In genomic region chr2:70835641-70836305, GRCm38 (mm10) we compare ENCODE assay signal across 22 mouse cellular contexts. TPM values are rescaled to one million over a fixed set of nuclear protein-coding genes. Genes with fewer than 3 reads are reported as not detected.
A peak's percentile ranks its signal among the peaks of the same experiment; 100 is the strongest.
DNase-seq lines count a peak whose midpoint lies in the region; ATAC-seq and TF ChIP-seq lines count a peak whose summit lies in the region.
"Had no signal": no experiment of that assay in that cellular context is flagged by ENCODE, and none has a peak within 500 bp of the region (broad histone marks: within the 10 kb centered on the region; RNA-seq: fewer than 3 reads in every experiment).

No protein-coding gene starts in this region.

- H3K4me1 ChIP-seq in heart, embryonic 16.5 days (ENCODE audit: control insufficient read depth, insufficient read depth, low read length), result peaks cover 6% of the 10 kb centered on the region
- peaks cover 22 to 40% of the 10 kb centered on the region in 2 experiments for H3K4me1 ChIP-seq in liver, embryonic 14.5 days (replicated peaks; ENCODE audit: control insufficient read depth in 2 of 2, insufficient read depth in 2 of 2, low read length in 1 of 2)
- H3K4me1 ChIP-seq in liver, embryonic 12.5 days, result peaks cover 73% of the 10 kb centered on the region
- peaks cover 26% of the 10 kb centered on the region for H3K4me1 ChIP-seq in liver, postnatal 0 days (ENCODE audit: insufficient read depth)
- H3K4me1 ChIP-seq: embryonic facial prominence, embryonic 12.5 days; hindbrain, embryonic 12.5 days had no signal

- no peaks in the 10 kb centered on the region for H3K27me3 ChIP-seq in heart, embryonic 16.5 days (ENCODE audit: control insufficient read depth, insufficient read depth, low read length)
- no peaks in the 10 kb centered on the region for H3K27me3 ChIP-seq in liver, embryonic 14.5 days (ENCODE audit: control insufficient read depth, insufficient read depth, low read length)
- H3K27me3 ChIP-seq in liver, embryonic 12.5 days (replicated peaks), result no peaks in the 10 kb centered on the region
- H3K27me3 ChIP-seq in liver, postnatal 0 days (ENCODE audit: insufficient read depth, low read length), result no peaks in the 10 kb centered on the region
- H3K27me3 ChIP-seq: embryonic facial prominence, embryonic 12.5 days; heart, embryonic 15.5 days; hindbrain, embryonic 12.5 days; limb, embryonic 15.5 days; Patski had no signal

- H3K27ac ChIP-seq in heart, embryonic 16.5 days (ENCODE audit: low read length), result no peak overlapping the region
- no peak overlapping the region for H3K27ac ChIP-seq in liver, embryonic 14.5 days
- no peak overlapping the region for H3K27ac ChIP-seq in liver, embryonic 12.5 days
- H3K27ac ChIP-seq in liver, postnatal 0 days (ENCODE audit: low read depth), result no peak overlapping the region
- H3K27ac ChIP-seq: embryonic facial prominence, embryonic 12.5 days; heart, embryonic 15.5 days; hindbrain, embryonic 12.5 days; limb, embryonic 15.5 days had no signal

- 57% methylated on average over 9 of the region's 9 CpGs for WGBS in heart, embryonic 16.5 days
- 44% methylated on average over 9 of the region's 9 CpGs for WGBS in liver, embryonic 14.5 days (ENCODE audit: insufficient replicate concordance)
- WGBS in liver, embryonic 12.5 days (ENCODE audit: insufficient replicate concordance), result 60% methylated on average over 9 of the region's 9 CpGs
- whole genome bisulfite sequencing in liver, postnatal 0 days (ENCODE audit: insufficient replicate concordance), result 39% methylated on average over 9 of the region's 9 CpGs

- no peak overlapping the region for H3K4me3 ChIP-seq in heart, embryonic 16.5 days (ENCODE audit: low read length)
- no peak overlapping the region for H3K4me3 ChIP-seq in liver, embryonic 14.5 days (ENCODE audit: insufficient read depth in 1 of 2, low read depth in 2 of 2, low read length in 2 of 2)
- no peak overlapping the region for H3K4me3 ChIP-seq in liver, embryonic 12.5 days
- no peak overlapping the region for H3K4me3 ChIP-seq in liver, postnatal 0 days (ENCODE audit: low read depth, low read length)
- H3K4me3 ChIP-seq: embryonic facial prominence, embryonic 12.5 days; heart, embryonic 15.5 days; hindbrain, embryonic 12.5 days; limb, embryonic 15.5 days had no signal

- intact Hi-C loops in heart, postnatal 36 days (cut with DNase I), result no loop called here
- intact Hi-C loops in left cerebral cortex, postnatal 36 days (cut with DNase I), result no loop called here

- no peak for DNase-seq in heart, postnatal 36 days
- DNase-seq in liver, embryonic 14.5 days (ENCODE audit: low read depth in 3 of 3, low spot score in 3 of 3), result no peak
- peak; percentile 58 for DNase-seq in CD4-positive, CD25-positive, alpha-beta regulatory T cell, adult 2 months (ENCODE audit: low read depth, low spot score)
- no peak for DNase-seq in liver, postnatal 0 days
- DNase-seq in right cerebral cortex, postnatal 14 days, result no peak
- no peak for DNase-seq in left cerebral cortex, postnatal 36 days (ENCODE audit: low spot score in 2 of 2)
- DNase-seq: adrenal gland, postnatal 36 days; cerebellum, adult 8-10 months; forebrain, postnatal 0 days; gastrocnemius, postnatal 10 days; heart, adult 18-20 months; kidney, postnatal 36 days; lung, postnatal 10 days had no signal

- no peaks in the 10 kb centered on the region for H3K36me3 ChIP-seq in heart, embryonic 16.5 days (ENCODE audit: control insufficient read depth, insufficient read depth)
- no peaks in the 10 kb centered on the region for H3K36me3 ChIP-seq in liver, embryonic 14.5 days (replicated peaks; ENCODE audit: control insufficient read depth, insufficient read depth, low read depth)
- no peaks in the 10 kb centered on the region for H3K36me3 ChIP-seq in liver, embryonic 12.5 days
- H3K36me3 ChIP-seq in liver, postnatal 0 days (replicated peaks; ENCODE audit: insufficient read depth, low read length), result no peaks in the 10 kb centered on the region
- H3K36me3 ChIP-seq: embryonic facial prominence, embryonic 12.5 days; heart, embryonic 15.5 days; hindbrain, embryonic 12.5 days; limb, embryonic 15.5 days had no signal

- no peak for ATAC-seq in heart, embryonic 16.5 days (replicated peaks; ENCODE audit: extremely low read depth, insufficient read depth, low FRiP score)
- no peak for ATAC-seq in liver, embryonic 14.5 days (ENCODE audit: insufficient read depth)
- no peak for ATAC-seq in liver, embryonic 12.5 days
- no peak for ATAC-seq in liver, postnatal 0 days
- ATAC-seq: forebrain, postnatal 0 days; intestine, embryonic 16.5 days; midbrain, embryonic 16.5 days; Patski had no signal

- no peak for TF ChIP-seq CTCF in liver, embryonic 14.5 days (IDR thresholded peaks at IDR 0.05; ENCODE audit: low read depth)
- TF ChIP-seq CTCF in liver, postnatal 0 days (IDR thresholded peaks at IDR 0.05; ENCODE audit: low read depth), result no peak

- 0 out of 2 replicates have a peak overlapping the region, but pooled peaks have one; percentile 17 for H3K4me2 ChIP-seq in heart, embryonic 16.5 days (ENCODE audit: low read depth, low read length)
- peak overlapping the region; percentile 6; the same call in 1 of the 2 replicates for H3K4me2 ChIP-seq in liver, embryonic 14.5 days (ENCODE audit: low read depth)
- H3K4me2 ChIP-seq in liver, embryonic 12.5 days, result no peak overlapping the region
- H3K4me2 ChIP-seq in liver, postnatal 0 days (ENCODE audit: low read depth, low read length), result peak overlapping the region; percentile 23
- H3K4me2 ChIP-seq: embryonic facial prominence, embryonic 12.5 days; heart, embryonic 15.5 days; hindbrain, embryonic 12.5 days; limb, embryonic 15.5 days had no signal

- no peak for TF ChIP-seq EP300 in liver, embryonic 14.5 days (IDR thresholded peaks at IDR 0.05; ENCODE audit: low read depth)
- TF ChIP-seq EP300 in liver, postnatal 0 days (IDR thresholded peaks at IDR 0.05; ENCODE audit: low read depth), result no peak

- H3K9ac ChIP-seq in heart, embryonic 16.5 days (ENCODE audit: low read length), result no peak overlapping the region
- H3K9ac ChIP-seq in liver, embryonic 14.5 days (replicated peaks), result no peak overlapping the region
- H3K9ac ChIP-seq in liver, embryonic 12.5 days, result no peak overlapping the region
- H3K9ac ChIP-seq in liver, postnatal 0 days (replicated peaks), result no peak overlapping the region
- H3K9ac ChIP-seq: embryonic facial prominence, embryonic 12.5 days; forebrain, postnatal 0 days; heart, embryonic 15.5 days; hindbrain, embryonic 12.5 days; limb, embryonic 15.5 days had no signal

- no peaks in the 10 kb centered on the region for H3K9me3 ChIP-seq in heart, embryonic 16.5 days (replicated peaks; ENCODE audit: control insufficient read depth, low read length)
- no peaks in the 10 kb centered on the region for H3K9me3 ChIP-seq in liver, embryonic 14.5 days (ENCODE audit: control insufficient read depth, low read length)
- no peaks in the 10 kb centered on the region for H3K9me3 ChIP-seq in liver, embryonic 12.5 days (replicated peaks)
- H3K9me3 ChIP-seq in liver, postnatal 0 days (ENCODE audit: low read length), result no peaks in the 10 kb centered on the region
- H3K9me3 ChIP-seq: embryonic facial prominence, embryonic 12.5 days; heart, embryonic 15.5 days; hindbrain, embryonic 12.5 days; limb, embryonic 15.5 days had no signal

RNA-seq across cellular contexts. Expression of gene Tlk1, which starts 10.2 kb away (rescaled TPM):
- polyA plus RNA-seq in heart, embryonic 16.5 days (2015; fragmentation: Nextera tagmentation; extraction: Ambion mirVana), result 19.4 and 19.7 TPM in 2 replicates
- 10 to 100 TPM; 33.0 to 33.7 TPM for total RNA-seq in heart, postnatal 36 days (2021)
- 15.0 and 23.7 TPM in 2 replicates for polyA plus RNA-seq in liver, embryonic 14.5 days (2012; rRNA removed)
- polyA plus RNA-seq in liver, embryonic 14.5 days (2014; fragmentation: Nextera tagmentation; extraction: Ambion mirVana), result 24.3 and 36.1 TPM in 2 replicates
- 53.9 and 57.4 TPM in 2 replicates for polyA plus RNA-seq in liver, embryonic 12.5 days (2016; fragmentation: Nextera tagmentation; extraction: Ambion mirVana)
- 23.2 and 25.3 TPM in 2 replicates for polyA plus RNA-seq in liver, postnatal 0 days (2015; fragmentation: Nextera tagmentation; extraction: Ambion mirVana)
- total RNA-seq in left cerebral cortex, postnatal 36 days (2021), result 10 to 100 TPM; 82.7 to 94.7 TPM
